Mouse (Mus musculus): ENCODE measurements around the gene Ovch2. TPM values are rescaled to one million over a fixed set of nuclear protein-coding genes. Genes with fewer than 3 reads are reported as not detected.

The Ovch2 gene
- polyA plus RNA-seq, 3 experiments from 2014 or later, result not detected

GRCm38 (mm10) chr7:107742963-107743465 lies 58.0 kb downstream of the Ovch2 start:
- no peak for ATAC-seq

DNA sequence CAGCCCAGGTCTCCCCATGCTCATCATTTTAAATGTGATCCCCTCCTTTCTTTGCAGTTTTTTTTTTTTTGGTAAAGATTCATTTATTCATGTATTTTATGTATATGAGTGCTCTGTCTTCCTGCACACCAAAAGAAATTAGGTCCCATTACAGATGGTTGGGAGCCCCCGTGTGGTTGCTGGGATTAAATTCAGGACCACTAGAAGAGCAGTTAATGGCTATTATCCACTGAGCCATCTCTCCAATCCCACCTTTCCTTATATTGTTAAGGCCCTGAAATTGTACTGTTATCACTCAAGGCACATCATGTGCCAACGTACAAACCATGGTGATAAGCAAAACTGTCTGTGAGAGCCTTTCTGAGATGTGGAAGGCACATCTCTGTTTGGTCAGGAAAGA lies 62.3 kb downstream of the Ovch2 start:
- no peak for ATAC-seq

- no peak for ATAC-seq
These were observed 67.8 kb downstream of the Ovch2 start for GRCm38 (mm10) chr7:107733162-107733561.

Other genes with a start within 250 kb of the Ovch2 start
- gene Olfml1, start 233.8 kb downstream of the Ovch2 start, polyA plus RNA-seq (2017; shearing (Covaris generic)), result not detected
- gene Ppfibp2, start 206.0 kb downstream of the Ovch2 start, polyA plus RNA-seq (2017; shearing (Covaris generic)), result under 1 TPM; 0.47 to 0.63 (median 0.57) TPM
- not detected for gene 5330417H12Rik, start 176.0 kb downstream of the Ovch2 start, polyA plus RNA-seq (2017; shearing (Covaris generic))
- not detected for gene Cyb5r2, start 43.2 kb downstream of the Ovch2 start, polyA plus RNA-seq (2017; shearing (Covaris generic))
- not detected for gene Olfr467, start 11.1 kb upstream of the Ovch2 start, polyA plus RNA-seq (2017; shearing (Covaris generic))
- gene Olfr469, start 24.3 kb upstream of the Ovch2 start, polyA plus RNA-seq (2017; shearing (Covaris generic)), result not detected
- under 1 TPM in 1 of 3 experiments, not detected in 2; 0.66 TPM for gene Olfr470, start 46.3 kb upstream of the Ovch2 start, polyA plus RNA-seq (2017; shearing (Covaris generic))
- gene Olfr472, start 96.7 kb upstream of the Ovch2 start, polyA plus RNA-seq (2017; shearing (Covaris generic)), result under 1 TPM in 2 of 3 experiments, not detected in 1; 0.06 to 0.08 TPM
- not detected for gene Olfr473, start 129.2 kb upstream of the Ovch2 start, polyA plus RNA-seq (2017; shearing (Covaris generic))
- not detected for gene Olfr474, start 153.4 kb upstream of the Ovch2 start, polyA plus RNA-seq (2017; shearing (Covaris generic))
- gene Olfr476, start 163.6 kb upstream of the Ovch2 start, polyA plus RNA-seq (2017; shearing (Covaris generic)), result under 1 TPM in 1 of 3 experiments, not detected in 2; 0.16 TPM
- not detected for gene Olfr477, start 185.5 kb upstream of the Ovch2 start, polyA plus RNA-seq (2017; shearing (Covaris generic))
- gene Olfr478, start 232.8 kb upstream of the Ovch2 start, polyA plus RNA-seq (2017; shearing (Covaris generic)), result not detected
- not detected for gene Olfr479, start 249.5 kb upstream of the Ovch2 start, polyA plus RNA-seq (2017; shearing (Covaris generic))